Mouse (Mus musculus) heart, adult 2 months (tissue): ENCODE data around the gene Rnf20. TPM values are rescaled to one million over a fixed set of nuclear protein-coding genes. Genes with fewer than 3 reads are reported as not detected.
"Not testable (repeated sequence)": the region's sequence is repeated elsewhere in the genome, so short reads cannot be mapped to it uniquely, and the experiment has no call there.

ENCODE experiments used
- DNase-seq, 2 experiments: peaks; one replicate each; pipeline ENCODE4 v3.0.0; 2021
- H3K27ac ChIP-seq: fragments of 200-600 bp; 2 replicates; pipeline ENCODE4 v1.8.1; 2022
- H3K27me3 ChIP-seq: fragments of 200-500 bp; 2 replicates; pipeline ENCODE4 v1.6.1; 2012; ENCODE audit warnings: mild to moderate bottlenecking, low read length, inconsistent platforms, mixed read lengths; ENCODE audit not compliant: control insufficient read depth, insufficient read depth
- H3K36me3 ChIP-seq: fragments of 200-500 bp; 2 replicates; pipeline ENCODE4 v1.6.1; 2012; ENCODE audit warnings: low read length, inconsistent platforms; ENCODE audit not compliant: control insufficient read depth, insufficient read depth
- H3K4me1 ChIP-seq: fragments of 200-500 bp; 2 replicates; pipeline ENCODE4 v1.6.1; 2011; ENCODE audit warnings: low read length; ENCODE audit not compliant: control insufficient read depth, insufficient read depth
- H3K4me3 ChIP-seq: fragments of 200-600 bp; 2 replicates; pipeline ENCODE4 v1.8.1; 2022
- H3K79me2 ChIP-seq: fragments of 200-500 bp; replicated peaks from 2 replicates; pipeline ENCODE4 v1.6.1; 2012; ENCODE audit warnings: mild to moderate bottlenecking, inconsistent platforms, low read length, moderate library complexity, mixed read lengths; ENCODE audit not compliant: control insufficient read depth, insufficient read depth
- H3K9ac ChIP-seq: fragments of 200-500 bp; 2 replicates; pipeline ENCODE4 v1.6.1; 2012; ENCODE audit warnings: low read depth, mild to moderate bottlenecking, control low read depth, inconsistent platforms, low read length, mixed read lengths
- CTCF ChIP-seq: fragments of 200-600 bp; IDR thresholded peaks from 2 replicates; pipeline ENCODE4 v1.8.1; 2022; ENCODE audit warnings: antibody characterized with exemption, mild to moderate bottlenecking, moderate library complexity
- EP300 ChIP-seq: fragments of 200-500 bp; IDR thresholded peaks from 2 replicates; pipeline ENCODE4 v1.6.1; 2011; ENCODE audit warnings: low read depth, low read length, control low read depth; ENCODE audit not compliant: insufficient read depth
- POLR2A ChIP-seq: fragments of 200-500 bp; IDR thresholded peaks from 2 replicates; pipeline ENCODE4 v1.6.1; 2011; ENCODE audit warnings: mild to moderate bottlenecking, low read depth, low read length, control low read depth; ENCODE audit not compliant: insufficient read depth
- WGBS: fragments of 180-500 bp; shearing (Covaris S2); methylation state at CpG from one replicate; pipeline ENCODE4 v1.1.7; 2018; 5-methylcytosine and 5-hydroxymethylcytosine counted together
- intact Hi-C: fragments of 180-260 bp; cut with DNase I; formaldehyde crosslinking; loops from one replicate; pipeline ENCODE4 v1.15.1; 2025
- polyA plus RNA-seq: library from polyadenylated mRNA; depleted of rRNA; stranded (reverse); fragments of >200 nt; gene quantifications from 2 replicates; pipeline ENCODE4 v1.2.3, GENCODE M21; 2012
- total RNA-seq, 2 experiments: library from RNA; stranded (reverse); gene quantifications; 2 replicates each; pipeline ENCODE4 v1.2.3; 2021

Gene Rnf20
- total and polyA plus RNA-seq, 3 experiments: 11.8 to 36.1 (median 34.9) TPM

GRCm38 (mm10) chr4:49616924-49617323 lies 14.9 kb upstream of the Rnf20 start:
- H3K4me3 ChIP-seq: no peak overlapping the region
- no peaks in the 10 kb centered on the region for H3K36me3 ChIP-seq
- H3K27ac ChIP-seq: no peak overlapping the region
- no peak overlapping the region for H3K9ac ChIP-seq
- H3K79me2 ChIP-seq: no peaks in the 10 kb centered on the region
- no peaks in the 10 kb centered on the region for H3K4me1 ChIP-seq
- no peaks in the 10 kb centered on the region for H3K27me3 ChIP-seq
- no peak for DNase-seq
- TF ChIP-seq EP300 (no peak), CTCF (no peak), POLR2A (no peak)
- intact Hi-C loops: no loop called here
- 87% methylated on average over 10 of the region's 10 CpGs for WGBS

DNA sequence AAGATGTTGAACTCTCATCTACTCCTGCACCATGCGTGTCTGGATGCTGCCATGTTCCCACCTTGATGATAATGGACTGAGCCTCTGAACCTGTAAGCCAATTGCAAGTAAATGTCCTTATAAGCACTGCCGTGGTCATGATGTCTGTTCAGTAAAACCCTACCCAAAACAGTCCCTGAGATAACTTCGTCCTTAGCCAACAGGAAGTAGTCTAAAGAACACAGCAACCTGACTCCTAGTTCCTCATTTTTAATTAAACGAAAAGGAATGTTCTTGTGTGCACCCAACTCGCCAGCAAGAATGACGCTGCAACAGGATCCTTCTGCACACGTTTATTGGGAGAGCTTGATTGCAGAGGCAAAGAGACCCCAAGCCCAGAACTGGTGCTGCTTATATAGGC lies 11.9 kb upstream of the Rnf20 start:
- intact Hi-C loops: loop anchor here (10.0 kb wide), 1 partner anchor 845 kb away; no protein-coding TSS in a partner anchor
- not testable (repeated sequence) for DNase-seq, H3K4me1 ChIP-seq, H3K4me3 ChIP-seq, H3K79me2 ChIP-seq, H3K27ac ChIP-seq, H3K27me3 ChIP-seq, H3K36me3 ChIP-seq, H3K9ac ChIP-seq
- WGBS: 82% methylated on average over 7 of the region's 7 CpGs

- DNase-seq: no peak
- intact Hi-C loops: loop anchor here (10.0 kb wide), 1 partner anchor 847 kb away; no protein-coding TSS in a partner anchor
- WGBS: 88% methylated on average over 2 of the region's 2 CpGs
- Histone ChIP-seq H3K36me3 (no peaks in the 10 kb centered on the region), H3K4me3 (no peak overlapping the region), H3K27me3 (no peaks in the 10 kb centered on the region), H3K79me2 (no peaks in the 10 kb centered on the region), H3K27ac (no peak overlapping the region), H3K4me1 (peaks cover 1% of the 10 kb centered on the region), H3K9ac (no peak overlapping the region)
- TF ChIP-seq POLR2A: no peak
- no peak for TF ChIP-seq EP300
Observed at GRCm38 (mm10) chr4:49622272-49622671, 9.5 kb upstream of the Rnf20 start.

DNA sequence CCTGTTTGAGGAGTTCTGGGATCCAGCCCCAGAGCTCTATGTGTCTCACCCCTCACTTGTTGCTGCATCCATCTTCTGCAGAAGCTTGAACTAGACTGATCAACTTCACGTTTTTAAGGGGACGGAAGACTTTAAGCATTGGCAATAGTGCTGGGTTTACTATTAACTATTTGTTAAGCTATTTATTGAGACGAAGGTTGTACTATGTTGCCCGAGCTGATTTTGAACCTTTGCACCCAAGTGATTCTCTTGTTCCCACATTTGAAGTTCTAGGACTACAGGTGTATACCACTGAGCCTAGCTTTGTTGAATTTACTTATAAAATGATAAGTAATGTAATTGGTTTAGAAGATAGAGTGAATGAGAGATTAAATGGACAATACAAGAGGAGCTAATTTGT lies 7.9 kb upstream of the Rnf20 start:
- Histone ChIP-seq H3K9ac (no peak overlapping the region), H3K4me1 (peaks cover 1% of the 10 kb centered on the region), H3K27me3 (no peaks in the 10 kb centered on the region), H3K27ac (no peak overlapping the region), H3K36me3 (no peaks in the 10 kb centered on the region), H3K4me3 (no peak overlapping the region), H3K79me2 (no peaks in the 10 kb centered on the region)
- 71% methylated on average over 4 of the region's 4 CpGs for WGBS
- intact Hi-C loops: loop anchor here (10.0 kb wide), 1 partner anchor 849 kb away; no protein-coding TSS in a partner anchor
- TF ChIP-seq POLR2A (no peak), EP300 (no peak), CTCF (no peak)
- DNase-seq: no peak

GRCm38 (mm10) chr4:49624969-49625368 lies 6.8 kb upstream of the Rnf20 start:
- not testable (repeated sequence) for H3K27ac ChIP-seq, H3K4me3 ChIP-seq, H3K9ac ChIP-seq, DNase-seq, H3K36me3 ChIP-seq, H3K4me1 ChIP-seq, H3K27me3 ChIP-seq, H3K79me2 ChIP-seq
- 80% methylated on average over 4 of the region's 4 CpGs for WGBS
- intact Hi-C loops: loop anchor here (10.0 kb wide), 1 partner anchor 850 kb away; no protein-coding TSS in a partner anchor

DNA sequence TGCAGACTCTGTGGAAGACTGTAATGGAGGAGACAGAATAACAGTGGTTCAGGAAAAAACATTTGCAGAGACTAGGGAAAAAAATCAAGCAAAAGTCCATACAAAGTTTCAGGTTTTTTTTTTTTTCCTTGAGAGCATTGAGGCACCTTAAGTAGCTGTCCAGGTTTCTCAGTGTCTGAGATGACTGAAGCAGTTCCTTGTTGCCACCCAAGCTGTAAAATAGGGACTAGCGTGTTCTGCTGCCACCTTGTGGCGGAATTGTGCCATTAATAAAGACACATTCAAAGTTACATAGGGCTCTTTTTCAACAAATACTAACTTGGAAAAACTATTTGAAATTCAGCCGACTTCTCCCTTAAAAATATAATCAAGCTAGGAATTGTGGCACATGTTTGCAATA lies 4.8 kb upstream of the Rnf20 start:
- Histone ChIP-seq H3K4me1 (peaks cover 1% of the 10 kb centered on the region), H3K36me3 (no peaks in the 10 kb centered on the region), H3K27ac (no peak overlapping the region), H3K27me3 (no peaks in the 10 kb centered on the region), H3K9ac (no peak overlapping the region), H3K4me3 (no peak overlapping the region), H3K79me2 (no peaks in the 10 kb centered on the region)
- intact Hi-C loops: loop anchor here (1.0 to 10.0 kb wide), 2 partner anchors 60 to 852 kb away; no protein-coding TSS in a partner anchor
- TF ChIP-seq CTCF: peak; percentile 93
- peak; percentile 72; the same call in 1 of the 2 replicates for TF ChIP-seq EP300
- no peak for TF ChIP-seq POLR2A
- WGBS: 0% methylated on average over 3 of the region's 3 CpGs
- peak; percentile 64 to 74 for DNase-seq
